Mouse (Mus musculus) CH12.LX (cell line): ENCODE results near the gene Mgat4d. TPM values are rescaled to one million over a fixed set of nuclear protein-coding genes. Genes with fewer than 3 reads are reported as not detected.

Experiments
- DNase-seq: peaks from one replicate; pipeline ENCODE4 v3.0.0-alpha.2; 2013; ENCODE audit errors: extremely low read depth
- H3K27ac ChIP-seq: 2 replicates; pipeline ENCODE4 v1.5.1; 2012; ENCODE audit warnings: low read depth, mild to moderate bottlenecking, control low read depth, moderate library complexity; ENCODE audit not compliant: insufficient read depth
- H3K27me3 ChIP-seq: replicated peaks from 2 replicates; pipeline ENCODE3; 2012; ENCODE audit warnings: inconsistent platforms
- H3K36me3 ChIP-seq, 2 experiments: replicated peaks in 1 of 2; 2 replicates each; pipeline versions ENCODE3 to v1.6.1; 2012; ENCODE audit warnings: inconsistent platforms in 1 of 2, low read length in 1 of 2, mild to moderate bottlenecking in 1 of 2, mixed read lengths in 1 of 2, moderate library complexity in 1 of 2; ENCODE audit not compliant: control insufficient read depth in 1 of 2, insufficient read depth in 1 of 2
- H3K4me1 ChIP-seq, 2 experiments: 2 replicates each; pipeline ENCODE4 v1.6.1; 2012; ENCODE audit warnings: inconsistent platforms in 1 of 2, moderate library complexity in 1 of 2; ENCODE audit not compliant: insufficient read depth in 2 of 2, control insufficient read depth in 1 of 2
- H3K4me2 ChIP-seq: 2 replicates; pipeline ENCODE4 v1.6.1; 2012; ENCODE audit warnings: low read depth, mild to moderate bottlenecking, control low read depth; ENCODE audit not compliant: poor library complexity, insufficient read depth, severe bottlenecking
- H3K4me3 ChIP-seq, 3 experiments: fragments of 150-350 bp in 1 of 3; sonication (generic) in 1 of 3; replicated peaks in 1 of 3; 2 replicates each; pipeline versions ENCODE3 to v1.5.1; 2011 to 2012; ENCODE audit warnings: low read depth in 2 of 3, low read length in 2 of 3, mild to moderate bottlenecking in 2 of 3, moderate library complexity in 2 of 3, control low read depth in 1 of 3, improper control_type of control experiment in 1 of 3, inconsistent platforms in 1 of 3, mixed read lengths in 1 of 3; ENCODE audit not compliant: poor library complexity in 1 of 3
- H3K79me2 ChIP-seq: replicated peaks from 2 replicates; pipeline ENCODE4 v1.6.1; 2012; ENCODE audit warnings: mild to moderate bottlenecking, moderate library complexity; ENCODE audit not compliant: control insufficient read depth, poor library complexity, insufficient read depth, severe bottlenecking; ENCODE audit errors: extremely low read depth
- H3K9ac ChIP-seq: 2 replicates; pipeline ENCODE4 v1.6.1; 2012; ENCODE audit warnings: low read depth, mild to moderate bottlenecking, control low read depth, moderate library complexity; ENCODE audit not compliant: insufficient read depth
- H3K9me3 ChIP-seq: replicated peaks from 2 replicates; pipeline ENCODE3; 2012; ENCODE audit warnings: low read length, inconsistent platforms, mixed read lengths
- BHLHE40 ChIP-seq: IDR thresholded peaks from 2 replicates; pipeline ENCODE4 v1.6.1; 2011; ENCODE audit warnings: mild to moderate bottlenecking, low read depth, low read length, improper control_type of control experiment
- CHD2 ChIP-seq: IDR thresholded peaks from 2 replicates; pipeline ENCODE4 v1.6.1; 2011; ENCODE audit warnings: low read length, improper control_type of control experiment
- E2F4 ChIP-seq: IDR thresholded peaks from 2 replicates; pipeline ENCODE4 v1.6.1; 2011; ENCODE audit warnings: low read depth, low read length, improper control_type of control experiment; ENCODE audit not compliant: insufficient replicate concordance
- EP300 ChIP-seq: IDR thresholded peaks from 2 replicates; pipeline ENCODE4 v1.6.1; 2011; ENCODE audit warnings: low read length, improper control_type of control experiment
- HCFC1 ChIP-seq: IDR thresholded peaks from 2 replicates; pipeline ENCODE4 v1.6.1; 2012; ENCODE audit warnings: low read depth, mild to moderate bottlenecking, inconsistent platforms, low read length, improper control_type of control experiment
- JUND ChIP-seq: conservative IDR thresholded peaks from 2 replicates; pipeline ENCODE4 v1.6.1; 2011; ENCODE audit warnings: low read depth, low read length, improper control_type of control experiment
- KAT2A ChIP-seq: IDR thresholded peaks from 2 replicates; pipeline ENCODE4 v1.6.1; 2012; ENCODE audit warnings: low read length, improper control_type of control experiment, inconsistent platforms; ENCODE audit not compliant: insufficient replicate concordance
- MAZ ChIP-seq: IDR thresholded peaks from 2 replicates; pipeline ENCODE4 v1.6.1; 2012; ENCODE audit warnings: low read depth, mild to moderate bottlenecking, inconsistent platforms, low read length, improper control_type of control experiment, moderate library complexity
- MEF2A ChIP-seq: IDR thresholded peaks from 2 replicates; pipeline ENCODE4 v1.6.1; 2014; ENCODE audit warnings: low read depth, mild to moderate bottlenecking, inconsistent platforms, low read length, improper control_type of control experiment, borderline replicate concordance
- MXI1 ChIP-seq: IDR thresholded peaks from 2 replicates; pipeline ENCODE4 v1.6.1; 2011; ENCODE audit warnings: mild to moderate bottlenecking, low read depth, low read length, improper control_type of control experiment
- PAX5 ChIP-seq: IDR thresholded peaks from 2 replicates; pipeline ENCODE4 v1.6.1; 2012; ENCODE audit warnings: low read length, inconsistent platforms, mixed read lengths
- POLR2AphosphoS2 ChIP-seq: IDR thresholded peaks from 2 replicates; pipeline ENCODE4 v1.6.1; 2011; ENCODE audit warnings: low read depth, low read length, improper control_type of control experiment
- SIN3A ChIP-seq: IDR thresholded peaks from 2 replicates; pipeline ENCODE4 v1.6.1; 2012; ENCODE audit warnings: low read length, improper control_type of control experiment, inconsistent platforms
- SMC3 ChIP-seq: IDR thresholded peaks from 2 replicates; pipeline ENCODE4 v1.6.1; 2011; ENCODE audit warnings: low read depth, low read length, improper control_type of control experiment
- ZC3H11A ChIP-seq: IDR thresholded peaks from 2 replicates; pipeline ENCODE4 v1.6.1; 2012; ENCODE audit warnings: low read depth, mild to moderate bottlenecking, inconsistent platforms, low read length, improper control_type of control experiment
- ZKSCAN1 ChIP-seq: IDR thresholded peaks from 2 replicates; pipeline ENCODE4 v1.6.1; 2012; ENCODE audit warnings: low read depth, inconsistent platforms, low read length, improper control_type of control experiment, borderline replicate concordance
- ZNF384 ChIP-seq: IDR thresholded peaks from 2 replicates; pipeline ENCODE4 v1.6.1; 2012; ENCODE audit warnings: low read depth, low read length, improper control_type of control experiment, inconsistent platforms
- dilution Hi-C: fragments of 300-500 bp; cut with MboI; formaldehyde crosslinking; loops from 2 replicates; pipeline ENCODE4 v1.14.3; 2020; ENCODE audit warnings: low sequenced_read_pairs; ENCODE audit not compliant: extremely low pct_unique_long_range_greater_than_20kb, extremely low pct_ligation_motif_present
- in situ Hi-C: fragments of 300-500 bp; cut with MboI; formaldehyde crosslinking; loops from 3 replicates; pipeline ENCODE4 v1.14.3; 2019; ENCODE audit warnings: low sequenced_read_pairs, low pct_ligation_motif_present, low pct_unique_long_range_greater_than_20kb, mixed read lengths
- polyA plus RNA-seq: library from polyadenylated mRNA; unstranded; fragments of >175 nt; gene quantifications from 2 replicates; pipeline ENCODE4 v1.2.1, GENCODE M21; 2012; ENCODE audit warnings: low read depth; ENCODE audit not compliant: insufficient read length
- total RNA-seq, 2 experiments: library from RNA; depleted of rRNA; stranded (reverse); fragments of 300-350 nt in 1 of 2; fragments of >200 nt in 1 of 2; gene quantifications; 2 replicates each; pipeline ENCODE4 v1.2.3; 2012 to 2014

The Mgat4d gene
- total and polyA plus RNA-seq, 3 experiments = 0.17 TPM; not detected in 2

- no peak for DNase-seq
- H3K36me3 ChIP-seq = no peaks in the 10 kb centered on the region
- no peak overlapping the region for H3K9ac ChIP-seq
- H3K27me3 ChIP-seq = no peaks in the 10 kb centered on the region
- in situ Hi-C loops = no loop called here
- H3K4me2 ChIP-seq = no peak overlapping the region
- no peaks in the 10 kb centered on the region for H3K9me3 ChIP-seq
- TF ChIP-seq EP300 = no peak
- no peak overlapping the region for H3K4me3 ChIP-seq
- no peak overlapping the region for H3K27ac ChIP-seq
- no peaks in the 10 kb centered on the region for H3K79me2 ChIP-seq
- H3K4me1 ChIP-seq = peaks cover under 1 to 4% of the 10 kb centered on the region in 2 experiments; a peak in 3 of 4 replicates
- dilution Hi-C loops = no loop called here
Observed at GRCm38 (mm10) chr8:83421354-83421753, 73.1 kb downstream of the Mgat4d start.

DNA sequence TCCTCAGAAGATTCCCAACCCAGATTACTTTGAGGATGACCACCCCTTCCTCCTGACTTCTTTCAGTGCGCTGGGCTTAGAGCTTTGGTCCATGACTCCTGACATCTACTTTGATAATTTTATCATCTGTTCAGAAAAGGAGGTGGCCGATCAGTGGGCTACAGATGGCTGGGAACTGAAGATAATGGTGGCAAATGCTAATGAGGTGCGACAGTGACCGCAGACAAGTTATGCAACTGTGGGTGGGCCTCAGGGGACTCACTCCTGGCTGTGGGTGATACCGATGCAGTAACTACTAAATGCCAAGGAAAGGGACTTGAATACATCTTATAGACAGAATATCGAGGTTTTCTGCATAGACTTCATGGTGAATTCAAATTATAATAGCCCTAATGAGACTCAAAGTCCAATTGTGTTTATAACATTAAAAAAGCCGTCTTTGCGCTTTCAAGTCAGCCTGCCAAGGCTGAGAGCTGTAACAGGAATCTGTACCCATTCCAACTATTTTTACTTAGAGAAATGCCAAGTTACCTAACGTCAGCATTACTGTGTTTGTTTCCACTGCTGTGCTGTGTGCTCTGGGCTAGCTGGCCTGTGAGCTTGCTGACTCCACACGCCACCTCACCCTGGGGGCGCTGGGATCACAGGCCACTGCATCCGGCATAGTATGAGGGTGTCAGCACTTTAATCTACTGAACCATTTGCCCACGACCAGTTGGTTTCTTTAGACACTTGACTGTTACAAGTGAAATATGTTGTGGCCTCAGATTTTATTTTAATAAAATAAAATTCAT, 75.0 kb downstream of the Mgat4d start:
- dilution Hi-C loops (no loop called here), in situ Hi-C loops (no loop called here)
- Histone ChIP-seq H3K4me2 (no peak overlapping the region), H3K79me2 (no peaks in the 10 kb centered on the region), H3K9me3 (no peaks in the 10 kb centered on the region)
- TF ChIP-seq MEF2A = no peak
- no peak for TF ChIP-seq EP300
- no peak for TF ChIP-seq BHLHE40
- TF ChIP-seq ZNF384 = no peak
- TF ChIP-seq CHD2 = no peak
- no peak for TF ChIP-seq MAZ
- TF ChIP-seq SMC3 = no peak
- no peak for TF ChIP-seq JUND
- TF ChIP-seq, all 38 proteins: peak for 0
- Histone ChIP-seq H3K27ac (no peak overlapping the region), H3K27me3 (no peaks in the 10 kb centered on the region), H3K36me3 (no peaks in the 10 kb centered on the region), H3K9ac (no peak overlapping the region), H3K4me1 (peaks cover 0 to 4% of the 10 kb centered on the region in 2 experiments; a peak in 3 of 4 replicates), H3K4me3 (no peak overlapping the region)
- no peak for DNase-seq

DNA sequence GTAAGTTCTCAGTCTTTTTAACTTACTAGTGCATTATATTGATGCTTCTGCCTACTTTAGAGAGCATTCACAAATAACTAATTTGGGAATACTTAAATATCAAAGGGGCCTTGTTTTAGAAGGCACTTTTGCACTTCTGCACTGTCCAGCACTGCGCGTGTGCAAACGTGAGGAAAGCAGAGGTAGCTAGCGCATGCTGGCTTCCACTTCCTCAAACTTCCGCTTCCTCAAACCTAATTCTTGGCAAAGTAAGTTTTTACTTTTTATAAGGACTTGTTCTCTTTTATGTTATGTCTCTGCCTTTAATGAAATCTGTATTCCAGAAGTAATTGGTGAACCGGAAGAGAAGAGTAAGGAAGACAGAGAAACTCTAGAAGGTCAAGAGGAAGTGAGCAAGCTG, 76.9 kb downstream of the Mgat4d start:
- H3K4me2 ChIP-seq = no peak overlapping the region
- no peaks in the 10 kb centered on the region for H3K36me3 ChIP-seq
- H3K9ac ChIP-seq = no peak overlapping the region
- H3K4me3 ChIP-seq = no peak overlapping the region
- H3K9me3 ChIP-seq = no peaks in the 10 kb centered on the region
- peaks cover 0 to 13% of the 10 kb centered on the region in 2 experiments; a peak in 3 of 4 replicates for H3K4me1 ChIP-seq
- no peak for DNase-seq
- dilution Hi-C loops (no loop called here), in situ Hi-C loops (no loop called here)
- no peak overlapping the region for H3K27ac ChIP-seq
- no peaks in the 10 kb centered on the region for H3K79me2 ChIP-seq
- no peak for TF ChIP-seq BHLHE40
- no peak for TF ChIP-seq ZC3H11A
- TF ChIP-seq MXI1 = no peak
- no peak for TF ChIP-seq ZNF384
- TF ChIP-seq KAT2A = no peak
- TF ChIP-seq POLR2AphosphoS2 = no peak
- no peak for TF ChIP-seq SIN3A
- TF ChIP-seq PAX5 = no peak
- no peak for TF ChIP-seq HCFC1
- no peak for TF ChIP-seq ZKSCAN1
- no peak for TF ChIP-seq E2F4
- no peak for TF ChIP-seq SMC3
- no peaks in the 10 kb centered on the region for H3K27me3 ChIP-seq
